Mouse (Mus musculus) gastrocnemius, postnatal 36 days (tissue): ENCODE measurements around the gene Fbln1. TPM values are rescaled to one million over a fixed set of nuclear protein-coding genes. Genes with fewer than 3 reads are reported as not detected.

Experiments
- DNase-seq, 2 experiments: peaks; one replicate each; pipeline ENCODE4 v3.0.0; 2022
- intact Hi-C: fragments of 180-260 bp; cut with DNase I; formaldehyde crosslinking; loops from one replicate; pipeline ENCODE4 v1.15.1; 2025
- long read RNA-seq, 2 experiments: library from polyadenylated mRNA; stranded (forward); transcript quantifications; one replicate each; pipeline ENCODE4 v2.0.0; 2021
- total RNA-seq, 2 experiments: library from RNA; stranded (reverse); gene quantifications; 2 replicates each; pipeline ENCODE4 v1.2.3; 2021

The Fbln1 gene
- total RNA-seq, result 1 to 10 TPM; 4.8 to 5.7 TPM
- long read RNA-seq, experiment 1, partial matches to known transcripts, result 1 of 5 reads
- long read RNA-seq, experiment 1, other reads (novel, unspliced or antisense), result 1 of 5 reads
- long read RNA-seq, experiment 2, partial matches to known transcripts, result 3 of 4 reads
- long read RNA-seq, experiment 2, other reads (novel, unspliced or antisense), result 1 of 4 reads

GRCm38 (mm10) chr15:85205792-85206702 is at the start of gene Fbln1:
Gene Fbln1 (plus strand): TSS chr15:85205949.
- peak; percentile 62 to 66 for DNase-seq
- intact Hi-C loops, result no loop called here

- no peak for DNase-seq
- intact Hi-C loops, result no loop called here
Measured at GRCm38 (mm10) chr15:85156198-85156597, 49.6 kb upstream of the Fbln1 start.

GRCm38 (mm10) chr15:85161416-85161815 is 44.3 kb upstream of the Fbln1 start:
- no peak for DNase-seq
- intact Hi-C loops, result no loop called here

GRCm38 (mm10) chr15:85162693-85163663 is 42.8 kb upstream of the Fbln1 start:
- intact Hi-C loops, result no loop called here
- peak in 1 of 2 experiments; percentile 51 for DNase-seq

GRCm38 (mm10) chr15:85166433-85166933 is 39.3 kb upstream of the Fbln1 start:
- no peak for DNase-seq
- intact Hi-C loops, result no loop called here

- no peak for DNase-seq
- intact Hi-C loops, result no loop called here
Measured at GRCm38 (mm10) chr15:85167086-85167679, 38.6 kb upstream of the Fbln1 start.

GRCm38 (mm10) chr15:85172054-85172453 is 33.7 kb upstream of the Fbln1 start:
- DNase-seq, result peak; percentile 46 to 66

GRCm38 (mm10) chr15:85173425-85173824 is 32.3 kb upstream of the Fbln1 start:
- intact Hi-C loops, result no loop called here
- no peak for DNase-seq

More at GRCm38 (mm10) chr15:85172054-85172453, 33.7 kb upstream of the Fbln1 start:
- intact Hi-C loops, result no loop called here

GRCm38 (mm10) chr15:85174060-85174459 is 31.7 kb upstream of the Fbln1 start:
- no peak for DNase-seq
- intact Hi-C loops, result no loop called here

GRCm38 (mm10) chr15:85177576-85177975 is 28.2 kb upstream of the Fbln1 start:
- no peak for DNase-seq
- intact Hi-C loops, result no loop called here

- intact Hi-C loops, result no loop called here
- DNase-seq, result no peak
Measured at GRCm38 (mm10) chr15:85178172-85178571, 27.6 kb upstream of the Fbln1 start.

GRCm38 (mm10) chr15:85179528-85180180 is 26.1 kb upstream of the Fbln1 start:
- intact Hi-C loops, result no loop called here
- no peak for DNase-seq

- no peak for DNase-seq
- intact Hi-C loops, result no loop called here
Measured at GRCm38 (mm10) chr15:85180368-85180767, 25.4 kb upstream of the Fbln1 start.

- intact Hi-C loops, result no loop called here
- no peak for DNase-seq
Measured at GRCm38 (mm10) chr15:85182063-85182462, 23.7 kb upstream of the Fbln1 start.

GRCm38 (mm10) chr15:85186916-85187315 is 18.8 kb upstream of the Fbln1 start:
- intact Hi-C loops, result no loop called here
- peak; percentile 33 to 40 for DNase-seq

- intact Hi-C loops, result no loop called here
- no peak for DNase-seq
Measured at GRCm38 (mm10) chr15:85188167-85188778, 17.5 kb upstream of the Fbln1 start.

GRCm38 (mm10) chr15:85200446-85201289 is 5.1 kb upstream of the Fbln1 start:
- intact Hi-C loops, result no loop called here

GRCm38 (mm10) chr15:85202199-85202598 is 3.5 kb upstream of the Fbln1 start:
- no peak for DNase-seq
- intact Hi-C loops, result no loop called here

More at GRCm38 (mm10) chr15:85200446-85201289, 5.1 kb upstream of the Fbln1 start:
- no peak for DNase-seq
